Mouse (Mus musculus) lung, embryonic 16.5 days (tissue): ENCODE data around the gene Thoc3. TPM values are rescaled to one million over a fixed set of nuclear protein-coding genes. Genes with fewer than 3 reads are reported as not detected.

ENCODE experiments used
- ATAC-seq: fragments of 200-750 bp; cut with Nextera tagmentation; 2 replicates; pipeline ENCODE4 v1.8.0; 2017; ENCODE audit warnings: low read depth, mild to moderate bottlenecking, moderate library complexity
- H3K27ac ChIP-seq: fragments of 300-500 bp; sonication (generic); 2 replicates; pipeline ENCODE4 v1.5.1; 2014; ENCODE audit warnings: mild to moderate bottlenecking, control low read depth, low read length
- H3K27me3 ChIP-seq: fragments of 300-500 bp; sonication (generic); 2 replicates; pipeline ENCODE4 v1.6.1; 2014; ENCODE audit warnings: low read depth, low read length, mixed read lengths; ENCODE audit not compliant: control insufficient read depth, insufficient read depth
- H3K36me3 ChIP-seq: fragments of 300-500 bp; sonication (generic); 2 replicates; pipeline ENCODE4 v1.6.1; 2014; ENCODE audit warnings: low read length; ENCODE audit not compliant: control insufficient read depth, insufficient read depth
- H3K4me1 ChIP-seq: fragments of 300-500 bp; sonication (generic); replicated peaks from 2 replicates; pipeline ENCODE4 v1.6.1; 2014; ENCODE audit warnings: low read length, mixed read lengths; ENCODE audit not compliant: control insufficient read depth, insufficient read depth
- H3K4me2 ChIP-seq: fragments of 300-500 bp; sonication (generic); 2 replicates; pipeline ENCODE4 v1.6.1; 2014; ENCODE audit warnings: low read depth, low read length, control low read depth
- H3K4me3 ChIP-seq: fragments of 300-500 bp; sonication (generic); 2 replicates; pipeline ENCODE4 v1.5.1; 2014; ENCODE audit warnings: mild to moderate bottlenecking, low read length, control low read depth
- H3K9ac ChIP-seq: fragments of 300-500 bp; sonication (generic); 2 replicates; pipeline ENCODE4 v1.6.1; 2014; ENCODE audit warnings: low read length, control low read depth
- H3K9me3 ChIP-seq: fragments of 300-500 bp; sonication (generic); 2 replicates; pipeline ENCODE4 v1.6.1; 2016; ENCODE audit warnings: low read length; ENCODE audit not compliant: control insufficient read depth
- WGBS: fragments of 180-500 bp; shearing (Covaris S2); extraction: QIAGEN DNeasy Blood & Tissue Kit; methylation state at CpG from one replicate; pipeline ENCODE4 v1.1.7; 2014; 5-methylcytosine and 5-hydroxymethylcytosine counted together
- polyA plus RNA-seq: library from polyadenylated mRNA; unstranded; fragments of >200 nt; fragmentation: Nextera tagmentation; extraction: Ambion mirVana; gene quantifications from 2 replicates; pipeline ENCODE4 v1.2.1, GENCODE M21; 2015

The Thoc3 gene
- polyA plus RNA-seq, 1 experiment from 2014 or later, result 101 TPM

- H3K27me3 ChIP-seq, result no peaks in the 10 kb centered on the region
- no peak overlapping the region for H3K4me3 ChIP-seq
- H3K9ac ChIP-seq, result no peak overlapping the region
- 63% methylated on average over 3 of the region's 3 CpGs for WGBS
- peaks cover 16% of the 10 kb centered on the region for H3K4me1 ChIP-seq
- peaks cover under 1% of the 10 kb centered on the region for H3K9me3 ChIP-seq
- ATAC-seq, result no peak
- H3K36me3 ChIP-seq, result no peaks in the 10 kb centered on the region
- H3K27ac ChIP-seq, result no peak overlapping the region
- no peak overlapping the region for H3K4me2 ChIP-seq
These were observed 39.9 kb downstream of the Thoc3 start for GRCm38 (mm10) chr13:54428771-54429170.

- no peak for ATAC-seq
- peaks cover 6% of the 10 kb centered on the region for H3K9me3 ChIP-seq
- no peak overlapping the region for H3K9ac ChIP-seq
- peaks cover 16% of the 10 kb centered on the region for H3K4me1 ChIP-seq
- H3K4me3 ChIP-seq, result no peak overlapping the region
- 64% methylated on average over 10 of the region's 10 CpGs for WGBS
- no peaks in the 10 kb centered on the region for H3K36me3 ChIP-seq
- H3K4me2 ChIP-seq, result no peak overlapping the region
- no peak overlapping the region for H3K27ac ChIP-seq
- no peaks in the 10 kb centered on the region for H3K27me3 ChIP-seq
These were observed 41.6 kb downstream of the Thoc3 start for GRCm38 (mm10) chr13:54426781-54427655.

GRCm38 (mm10) chr13:54425269-54425668, 43.4 kb downstream of the Thoc3 start:
- ATAC-seq, result peak; percentile 98

GRCm38 (mm10) chr13:54420226-54420625, 48.4 kb downstream of the Thoc3 start:
- peaks cover 6% of the 10 kb centered on the region for H3K9me3 ChIP-seq
- no peak overlapping the region for H3K27ac ChIP-seq
- peaks cover 9% of the 10 kb centered on the region for H3K4me1 ChIP-seq
- no peaks in the 10 kb centered on the region for H3K36me3 ChIP-seq
- no peak overlapping the region for H3K4me2 ChIP-seq
- no peak overlapping the region for H3K4me3 ChIP-seq
- WGBS, result 67% methylated on average over 12 of the region's 12 CpGs
- H3K9ac ChIP-seq, result no peak overlapping the region
- ATAC-seq, result no peak
- no peaks in the 10 kb centered on the region for H3K27me3 ChIP-seq

More at GRCm38 (mm10) chr13:54425269-54425668, 43.4 kb downstream of the Thoc3 start:
- Histone ChIP-seq H3K9ac (no peak overlapping the region), H3K4me3 (no peak overlapping the region), H3K36me3 (no peaks in the 10 kb centered on the region), H3K9me3 (peaks cover 6% of the 10 kb centered on the region), H3K4me2 (no peak overlapping the region), H3K27ac (peak overlapping the region; percentile 88), H3K4me1 (peaks cover 16% of the 10 kb centered on the region), H3K27me3 (no peaks in the 10 kb centered on the region)
- 9% methylated on average over 2 of the region's 2 CpGs for WGBS

- ATAC-seq, result no peak
- Histone ChIP-seq H3K9ac (no peak overlapping the region), H3K36me3 (no peaks in the 10 kb centered on the region), H3K27me3 (no peaks in the 10 kb centered on the region), H3K4me1 (no peaks in the 10 kb centered on the region), H3K9me3 (peaks cover 6% of the 10 kb centered on the region), H3K4me3 (no peak overlapping the region), H3K4me2 (no peak overlapping the region), H3K27ac (no peak overlapping the region)
- 61% methylated on average over 10 of the region's 10 CpGs for WGBS
These were observed 49.8 kb downstream of the Thoc3 start for GRCm38 (mm10) chr13:54418781-54419327.

GRCm38 (mm10) chr13:54415059-54415458, 53.6 kb downstream of the Thoc3 start:
- Histone ChIP-seq H3K4me3 (no peak overlapping the region), H3K4me2 (no peak overlapping the region), H3K9me3 (no peaks in the 10 kb centered on the region), H3K4me1 (peaks cover 3% of the 10 kb centered on the region; the same call in 1 of the 2 replicates), H3K27me3 (no peaks in the 10 kb centered on the region), H3K9ac (no peak overlapping the region), H3K36me3 (no peaks in the 10 kb centered on the region), H3K27ac (no peak overlapping the region)
- no peak for ATAC-seq
- 88% methylated on average over 4 of the region's 4 CpGs for WGBS

- H3K4me1 ChIP-seq, result peaks cover 3% of the 10 kb centered on the region; the same call in 1 of the 2 replicates
- H3K27me3 ChIP-seq, result no peaks in the 10 kb centered on the region
- H3K36me3 ChIP-seq, result no peaks in the 10 kb centered on the region
- no peak overlapping the region for H3K4me2 ChIP-seq
- no peak overlapping the region for H3K27ac ChIP-seq
- 59% methylated on average over 4 of the region's 4 CpGs for WGBS
- 0 out of 2 replicates have a peak, but pooled peaks have one; percentile 2 for ATAC-seq
- no peak overlapping the region for H3K9ac ChIP-seq
- no peak overlapping the region for H3K4me3 ChIP-seq
- no peaks in the 10 kb centered on the region for H3K9me3 ChIP-seq
These were observed 55.9 kb downstream of the Thoc3 start for GRCm38 (mm10) chr13:54412721-54413120.

DNA sequence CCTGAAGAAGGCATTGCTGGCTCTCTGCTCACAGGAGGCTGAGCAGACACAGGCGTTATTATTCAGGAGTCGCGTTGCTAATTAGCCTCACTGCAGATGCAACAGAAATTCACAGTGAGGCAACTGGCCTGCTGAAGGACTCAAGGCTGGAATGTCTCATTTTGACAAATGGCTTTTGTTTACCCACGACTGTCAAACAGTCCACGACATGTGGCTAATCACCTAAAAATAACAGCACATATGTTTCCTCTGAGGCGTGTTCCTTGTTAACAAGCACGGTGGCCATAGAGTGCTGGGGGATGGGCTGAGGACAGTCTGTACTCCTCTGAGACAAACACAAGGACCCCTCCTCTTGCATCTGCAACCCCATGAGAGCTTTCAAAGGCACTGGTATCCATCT, 56.4 kb downstream of the Thoc3 start:
- no peak overlapping the region for H3K27ac ChIP-seq
- H3K4me2 ChIP-seq, result no peak overlapping the region
- H3K9ac ChIP-seq, result no peak overlapping the region
- peaks cover 3% of the 10 kb centered on the region; the same call in 1 of the 2 replicates for H3K4me1 ChIP-seq
- H3K36me3 ChIP-seq, result no peaks in the 10 kb centered on the region
- no peaks in the 10 kb centered on the region for H3K27me3 ChIP-seq
- no peaks in the 10 kb centered on the region for H3K9me3 ChIP-seq
- H3K4me3 ChIP-seq, result no peak overlapping the region
- peak; percentile 43; the same call in 1 of the 2 replicates for ATAC-seq
- 19% methylated on average over 7 of the region's 7 CpGs for WGBS

GRCm38 (mm10) chr13:54411656-54412055, 57.0 kb downstream of the Thoc3 start:
- Histone ChIP-seq H3K4me1 (peaks cover 3% of the 10 kb centered on the region; the same call in 1 of the 2 replicates), H3K4me3 (no peak overlapping the region), H3K27me3 (no peaks in the 10 kb centered on the region), H3K4me2 (no peak overlapping the region), H3K36me3 (no peaks in the 10 kb centered on the region), H3K9me3 (no peaks in the 10 kb centered on the region), H3K9ac (no peak overlapping the region), H3K27ac (no peak overlapping the region)
- 87% methylated on average over 3 of the region's 3 CpGs for WGBS
- ATAC-seq, result no peak
